Mouse (Mus musculus) mesoderm, embryonic 11.5 days (tissue): Measurements from ENCODE around the gene Olfr279.

ENCODE experiments used
- DNase-seq: peaks from one replicate; pipeline ENCODE4 v3.0.0-alpha.2; 2012; ENCODE audit warnings: low read depth, low spot score

The Olfr279 gene

GRCm38 (mm10) chr15:98492102-98492501, at the start of gene Olfr279:
Gene Olfr279 (plus strand): TSS chr15:98492402.
- no peak for DNase-seq

GRCm38 (mm10) chr15:98444561-98444960, 47.6 kb upstream of the Olfr279 start:
- DNase-seq, result no peak

DNA sequence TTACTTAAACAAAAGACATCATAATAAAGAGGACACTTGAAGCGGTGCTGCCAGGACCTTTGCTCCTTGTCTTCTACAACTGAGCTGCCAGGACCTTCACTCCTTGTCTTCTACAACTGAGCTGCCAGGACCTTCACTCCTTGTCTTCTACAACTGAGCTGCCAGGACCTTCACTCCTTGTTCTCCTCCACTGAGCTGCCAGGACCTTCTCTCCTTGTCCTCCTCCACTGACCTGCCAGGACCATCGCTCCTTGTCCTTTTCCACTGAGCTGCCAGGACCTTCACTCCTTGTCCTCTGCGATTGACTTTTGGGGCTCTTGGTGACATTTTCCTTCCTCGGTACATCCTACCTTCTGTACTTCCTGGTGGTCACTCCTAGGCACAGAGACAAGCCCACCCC, 43.7 kb upstream of the Olfr279 start:
- peak; percentile 2 for DNase-seq

DNA sequence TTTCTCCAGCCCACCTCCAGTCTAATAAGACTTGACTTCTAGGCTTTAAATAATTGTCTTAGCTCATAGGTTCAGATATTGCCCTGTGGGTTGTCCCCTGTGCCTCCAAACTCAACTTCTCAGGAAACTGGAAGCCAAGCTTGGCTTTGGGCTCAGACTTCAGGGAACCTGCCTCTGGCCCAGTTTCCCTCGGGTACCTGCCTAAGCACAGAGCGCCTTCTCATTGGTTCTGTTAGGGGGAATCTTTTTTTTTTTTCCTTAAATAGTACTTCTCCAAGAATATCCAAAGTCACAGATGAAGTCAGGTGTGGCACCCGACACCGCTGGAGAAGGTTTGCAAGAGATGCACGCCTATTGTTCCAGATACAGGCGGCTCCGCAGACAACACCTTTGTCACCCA, 39.9 kb upstream of the Olfr279 start, which contains the start of gene Olfr281:
Gene Olfr281 (plus strand): TSS at position 301 of the 400 bp plus-strand sequence.
- no peak for DNase-seq

GRCm38 (mm10) chr15:98469596-98469995, 22.6 kb upstream of the Olfr279 start, which contains the start of gene OR5BS1P:
Gene OR5BS1P (plus strand): TSS chr15:98469896.
- DNase-seq, result no peak

- DNase-seq, result no peak
Measured at GRCm38 (mm10) chr15:98471539-98471938, 20.7 kb upstream of the Olfr279 start.

GRCm38 (mm10) chr15:98474958-98475357, 17.2 kb upstream of the Olfr279 start:
- no peak for DNase-seq

DNA sequence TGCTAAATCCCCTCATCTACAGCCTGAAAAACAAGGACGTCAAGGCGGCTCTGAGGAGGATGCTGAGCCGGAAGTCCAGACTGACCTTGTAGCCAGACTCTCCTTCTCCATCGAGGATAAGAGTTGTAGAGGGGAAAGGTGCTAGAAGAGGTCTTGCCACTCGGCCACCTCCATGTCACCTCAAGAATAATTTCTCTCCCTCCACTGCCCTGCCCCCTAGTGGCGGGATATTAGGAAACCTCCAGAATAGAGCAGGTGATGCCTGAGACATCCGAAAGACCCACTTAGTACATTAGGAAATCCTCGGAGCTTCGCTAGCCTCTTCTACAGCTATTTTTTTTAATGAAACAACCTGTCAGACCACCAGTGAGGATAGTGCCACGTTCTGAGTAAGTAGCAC, 16.8 kb upstream of the Olfr279 start:
- DNase-seq, result peak; percentile 28

- DNase-seq, result no peak
Measured at GRCm38 (mm10) chr15:98476281-98476680, 15.9 kb upstream of the Olfr279 start.

GRCm38 (mm10) chr15:98479568-98480102, 12.6 kb upstream of the Olfr279 start:
- DNase-seq, result no peak

GRCm38 (mm10) chr15:98482701-98483100, 9.5 kb upstream of the Olfr279 start, which contains the start of gene Lalba:
Gene Lalba (minus strand): TSS chr15:98482721.
- DNase-seq, result no peak

DNA sequence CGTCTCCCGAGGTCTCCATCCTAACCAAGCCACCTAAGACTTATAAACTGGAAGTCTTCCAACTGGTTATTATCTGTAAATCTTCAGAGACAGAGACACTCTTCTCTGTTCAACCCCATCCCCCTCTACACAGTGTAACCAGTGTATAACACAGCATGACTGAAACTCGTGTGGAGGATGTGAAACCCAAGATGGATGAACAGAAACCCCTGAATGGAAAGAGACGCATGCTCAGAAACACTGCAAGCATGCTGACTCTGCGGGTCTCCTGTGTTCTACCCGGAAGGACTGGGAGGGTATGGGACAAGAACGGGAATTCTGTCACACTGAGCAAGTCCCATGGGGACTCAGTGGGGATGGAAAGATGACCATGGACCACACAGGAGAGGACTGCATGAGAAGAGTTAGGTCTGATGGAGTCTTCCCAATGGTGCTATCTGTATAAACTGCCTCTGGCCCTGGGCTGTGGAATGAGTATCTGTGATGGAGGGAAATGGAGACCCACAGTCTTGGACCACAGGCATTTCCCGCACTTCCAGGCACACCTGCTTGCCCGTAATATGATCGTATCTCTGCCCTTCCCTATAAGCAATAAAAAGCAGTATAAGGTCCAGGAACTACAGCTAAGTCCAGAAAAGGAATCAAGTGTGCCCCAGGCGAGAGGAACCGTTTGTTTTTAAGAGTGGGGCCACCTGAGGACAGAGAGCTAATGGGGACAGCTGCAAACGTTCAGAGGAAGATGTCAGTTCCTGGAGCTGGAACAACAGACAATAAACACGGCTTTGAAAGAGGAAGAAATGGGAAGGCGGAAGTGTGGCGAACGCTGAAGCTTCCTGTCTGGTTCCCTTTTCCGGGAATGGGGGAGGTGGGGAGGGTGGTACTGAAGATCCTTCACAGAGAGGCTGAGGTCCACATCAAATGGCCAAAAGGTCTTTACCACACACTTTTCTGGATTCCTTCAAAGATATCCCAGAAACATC, 8.0 kb upstream of the Olfr279 start:
- no peak for DNase-seq

GRCm38 (mm10) chr15:98486433-98487021, 5.7 kb upstream of the Olfr279 start:
- DNase-seq, result no peak

- no peak for DNase-seq
Measured at GRCm38 (mm10) chr15:98491332-98491731, 870 bp upstream of the Olfr279 start.

DNA sequence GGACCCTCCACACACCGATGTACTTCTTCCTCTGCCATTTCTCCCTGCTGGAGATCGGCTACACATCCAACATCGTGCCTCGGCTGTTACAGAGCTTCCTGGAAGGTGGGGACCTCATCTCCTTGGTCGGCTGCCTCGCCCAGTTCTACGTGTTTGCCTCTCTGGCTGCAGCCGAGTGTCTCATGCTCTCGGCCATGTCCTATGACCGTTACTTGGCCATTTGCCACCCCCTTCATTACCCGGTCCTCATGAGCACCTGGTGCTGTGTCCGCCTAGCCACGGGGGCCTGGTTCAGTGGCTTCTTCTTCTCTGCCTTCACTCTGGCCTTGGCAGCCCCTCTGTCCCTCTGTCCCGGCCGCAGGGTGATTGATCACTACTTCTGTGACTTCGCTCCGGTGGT, 5.4 kb downstream of the Olfr279 start:
- DNase-seq, result no peak

DNA sequence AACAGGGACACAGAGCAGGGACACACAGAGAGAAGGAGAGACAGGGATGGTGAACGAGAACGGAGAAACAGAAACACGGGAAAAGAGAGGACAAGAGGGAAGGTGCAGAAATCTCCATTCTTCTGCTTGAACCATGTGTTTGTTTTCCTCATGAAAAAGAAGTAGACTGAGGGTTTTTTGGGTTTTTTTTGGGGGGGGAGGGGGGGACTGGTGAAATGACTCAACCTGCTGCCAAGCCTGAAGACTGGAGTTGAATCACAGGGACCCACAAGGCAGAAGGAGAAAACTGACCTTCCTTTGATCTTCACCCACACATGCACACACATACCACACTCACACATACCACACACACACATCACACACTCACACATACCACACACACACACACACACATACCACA, 11.1 kb downstream of the Olfr279 start:
- DNase-seq, result no peak

- DNase-seq, result peak; percentile 77
Measured at GRCm38 (mm10) chr15:98504514-98504913, 12.3 kb downstream of the Olfr279 start.

GRCm38 (mm10) chr15:98506253-98506957, 14.2 kb downstream of the Olfr279 start:
- no peak for DNase-seq

GRCm38 (mm10) chr15:98507321-98507720, 15.1 kb downstream of the Olfr279 start:
- no peak for DNase-seq

GRCm38 (mm10) chr15:98509387-98509786, 17.2 kb downstream of the Olfr279 start:
- no peak for DNase-seq
